Mouse (Mus musculus) left cerebral cortex, adult 8-10 months (tissue): ENCODE data around the gene Tent5c. TPM values are rescaled to one million over a fixed set of nuclear protein-coding genes. Genes with fewer than 3 reads are reported as not detected.

ENCODE experiments used
- total RNA-seq, 4 experiments: library from RNA; stranded (reverse); gene quantifications; 2 replicates each; pipeline ENCODE4 v1.2.4; 2022

Tent5c gene
- total RNA-seq, 4 experiments from 2014 or later, result 2.8 to 11.9 (median 5.6) TPM

Other genes with a start within 250 kb of the Tent5c start
- 100 to 1,000 TPM; 128 to 161 (median 154) TPM for gene Man1a2, start 196.2 kb upstream of the Tent5c start, total RNA-seq